Mouse (Mus musculus): ENCODE measurements around the gene Ccnd3. TPM values are rescaled to one million over a fixed set of nuclear protein-coding genes. Genes with fewer than 3 reads are reported as not detected.

Ccnd3 gene
- total RNA-seq (2015): 315 and 324 TPM in 2 replicates
- 155 and 184 TPM in 2 replicates for total RNA-seq (2017)

- peak; percentile 57 for ATAC-seq (ENCODE audit: poor library complexity, severe bottlenecking)
Observed at GRCm38 (mm10) chr17:47504941-47505346, at the start of gene Ccnd3. Ccnd3 (plus strand) TSS chr17:47505051.

- no peak for ATAC-seq (ENCODE audit: poor library complexity, severe bottlenecking)
Observed at GRCm38 (mm10) chr17:47458310-47458709, 46.5 kb upstream of the Ccnd3 start.

- no peak for ATAC-seq (ENCODE audit: poor library complexity, severe bottlenecking)
Observed at GRCm38 (mm10) chr17:47458936-47459335, 45.9 kb upstream of the Ccnd3 start.

GRCm38 (mm10) chr17:47459341-47459919, 45.4 kb upstream of the Ccnd3 start:
- no peak for ATAC-seq (ENCODE audit: poor library complexity, severe bottlenecking)

- no peak for ATAC-seq (ENCODE audit: poor library complexity, severe bottlenecking)
Observed at GRCm38 (mm10) chr17:47461688-47462087, 43.2 kb upstream of the Ccnd3 start.

- ATAC-seq (ENCODE audit: poor library complexity, severe bottlenecking): no peak
Observed at GRCm38 (mm10) chr17:47462209-47462608, 42.6 kb upstream of the Ccnd3 start.

GRCm38 (mm10) chr17:47462728-47463388, 42.0 kb upstream of the Ccnd3 start:
- no peak for ATAC-seq (ENCODE audit: poor library complexity, severe bottlenecking)

- no peak for ATAC-seq (ENCODE audit: poor library complexity, severe bottlenecking)
Observed at GRCm38 (mm10) chr17:47464248-47464965, 40.4 kb upstream of the Ccnd3 start.

- ATAC-seq (ENCODE audit: poor library complexity, severe bottlenecking): no peak
Observed at GRCm38 (mm10) chr17:47465016-47465415, 39.8 kb upstream of the Ccnd3 start.

- ATAC-seq (ENCODE audit: poor library complexity, severe bottlenecking): no peak
Observed at GRCm38 (mm10) chr17:47466284-47466683, 38.6 kb upstream of the Ccnd3 start.

- ATAC-seq (ENCODE audit: poor library complexity, severe bottlenecking): no peak
Observed at GRCm38 (mm10) chr17:47467659-47468058, 37.2 kb upstream of the Ccnd3 start.

- no peak for ATAC-seq (ENCODE audit: poor library complexity, severe bottlenecking)
Observed at GRCm38 (mm10) chr17:47468063-47468462, 36.8 kb upstream of the Ccnd3 start.

- ATAC-seq (ENCODE audit: poor library complexity, severe bottlenecking): no peak
Observed at GRCm38 (mm10) chr17:47468466-47468865, 36.4 kb upstream of the Ccnd3 start.

GRCm38 (mm10) chr17:47469642-47470041, 35.2 kb upstream of the Ccnd3 start:
- no peak for ATAC-seq (ENCODE audit: poor library complexity, severe bottlenecking)

GRCm38 (mm10) chr17:47470121-47470520, 34.7 kb upstream of the Ccnd3 start:
- no peak for ATAC-seq (ENCODE audit: poor library complexity, severe bottlenecking)

GRCm38 (mm10) chr17:47470686-47471085, 34.2 kb upstream of the Ccnd3 start:
- no peak for ATAC-seq (ENCODE audit: poor library complexity, severe bottlenecking)

- no peak for ATAC-seq (ENCODE audit: poor library complexity, severe bottlenecking)
Observed at GRCm38 (mm10) chr17:47472435-47473350, 32.2 kb upstream of the Ccnd3 start.

GRCm38 (mm10) chr17:47473434-47473974, 31.3 kb upstream of the Ccnd3 start:
- ATAC-seq (ENCODE audit: poor library complexity, severe bottlenecking): peak; percentile 86

GRCm38 (mm10) chr17:47474250-47474649, 30.6 kb upstream of the Ccnd3 start:
- no peak for ATAC-seq (ENCODE audit: poor library complexity, severe bottlenecking)

GRCm38 (mm10) chr17:47475181-47475580, 29.7 kb upstream of the Ccnd3 start:
- no peak for ATAC-seq (ENCODE audit: poor library complexity, severe bottlenecking)

- ATAC-seq (ENCODE audit: poor library complexity, severe bottlenecking): no peak
Observed at GRCm38 (mm10) chr17:47475714-47476113, 29.1 kb upstream of the Ccnd3 start.

Measured in megakaryocyte, adult 5-6 weeks (primary cell).